8 mouse cellular contexts compared by ENCODE assay signal in genomic region chr14:20929814-20930434, GRCm38 (mm10). TPM values are rescaled to one million over a fixed set of nuclear protein-coding genes. Genes with fewer than 3 reads are reported as not detected.
DNase-seq lines count a peak whose midpoint lies in the region; ATAC-seq and TF ChIP-seq lines count a peak whose summit lies in the region.

No protein-coding gene starts in this region.

- H3K4me2 ChIP-seq in forebrain, embryonic 11.5 days (ENCODE audit: low read depth, low read length, severe bottlenecking): peak overlapping the region; percentile 77
- H3K4me2 ChIP-seq in hindbrain, embryonic 14.5 days (replicated peaks): peak overlapping the region; percentile 67
- peak overlapping the region; percentile 72 for H3K4me2 ChIP-seq in midbrain, embryonic 13.5 days (replicated peaks)
- peak overlapping the region; percentile 76 for H3K4me2 ChIP-seq in stomach, postnatal 0 days (replicated peaks; ENCODE audit: low read depth)

- H3K36me3 ChIP-seq in forebrain, embryonic 11.5 days (ENCODE audit: control insufficient read depth, insufficient read depth, low read length): no peaks in the 10 kb centered on the region
- no peaks in the 10 kb centered on the region for H3K36me3 ChIP-seq in hindbrain, embryonic 14.5 days (replicated peaks; ENCODE audit: control insufficient read depth, insufficient read depth)
- H3K36me3 ChIP-seq in midbrain, embryonic 13.5 days: no peaks in the 10 kb centered on the region
- no peaks in the 10 kb centered on the region for H3K36me3 ChIP-seq in stomach, postnatal 0 days (ENCODE audit: control insufficient read depth, insufficient read depth, low read length)

- H3K4me3 ChIP-seq in forebrain, embryonic 11.5 days (ENCODE audit: low read depth, low read length): peak overlapping the region; percentile 71
- peak overlapping the region; percentile 87 for H3K4me3 ChIP-seq in hindbrain, embryonic 14.5 days (replicated peaks; ENCODE audit: low read length)
- peak overlapping the region; percentile 80 for H3K4me3 ChIP-seq in midbrain, embryonic 13.5 days (replicated peaks)
- H3K4me3 ChIP-seq in stomach, postnatal 0 days (ENCODE audit: low read depth, low read length): peak overlapping the region; percentile 98

- H3K4me1 ChIP-seq in forebrain, embryonic 11.5 days (replicated peaks; ENCODE audit: control insufficient read depth, insufficient read depth, low read length): peaks cover 8% of the 10 kb centered on the region
- peaks cover 16% of the 10 kb centered on the region for H3K4me1 ChIP-seq in hindbrain, embryonic 14.5 days (replicated peaks; ENCODE audit: control insufficient read depth, insufficient read depth, low read length)
- H3K4me1 ChIP-seq in midbrain, embryonic 13.5 days (replicated peaks): peaks cover 18% of the 10 kb centered on the region
- peaks cover 3% of the 10 kb centered on the region; the same call in 1 of the 2 replicates for H3K4me1 ChIP-seq in stomach, postnatal 0 days (replicated peaks; ENCODE audit: control insufficient read depth, insufficient read depth)

- no peaks in the 10 kb centered on the region for H3K9me3 ChIP-seq in forebrain, embryonic 11.5 days (ENCODE audit: control insufficient read depth, low read length)
- no peaks in the 10 kb centered on the region for H3K9me3 ChIP-seq in hindbrain, embryonic 14.5 days (ENCODE audit: control insufficient read depth, low read length)
- H3K9me3 ChIP-seq in midbrain, embryonic 13.5 days: no peaks in the 10 kb centered on the region
- no peaks in the 10 kb centered on the region for H3K9me3 ChIP-seq in stomach, postnatal 0 days (ENCODE audit: control insufficient read depth, low read length)

- peak overlapping the region; percentile 70 for H3K27ac ChIP-seq in forebrain, embryonic 11.5 days (ENCODE audit: low read depth, low read length)
- H3K27ac ChIP-seq in hindbrain, embryonic 14.5 days: peak overlapping the region; percentile 83
- H3K27ac ChIP-seq in midbrain, embryonic 13.5 days: peak overlapping the region; percentile 84
- peak overlapping the region; percentile 97 for H3K27ac ChIP-seq in stomach, postnatal 0 days (replicated peaks)

- ATAC-seq in forebrain, embryonic 11.5 days (replicated peaks; ENCODE audit: low FRiP score): 0 out of 2 replicates have a peak, but pooled peaks have one; percentile 5
- peak; percentile 3; the same call in 1 of the 2 replicates for ATAC-seq in hindbrain, embryonic 14.5 days (ENCODE audit: low FRiP score)
- peak; percentile 6; the same call in 1 of the 2 replicates for ATAC-seq in midbrain, embryonic 13.5 days
- no peak for ATAC-seq in stomach, postnatal 0 days (ENCODE audit: low FRiP score, low TSS enrichment)

- no peak for TF ChIP-seq EP300 in stomach, postnatal 0 days (optimal IDR thresholded peaks at IDR 0.05)

- DNase-seq in ovary, postnatal 10 days (ENCODE audit: low spot score): peak; percentile 16
- no peak for DNase-seq in ovary, adult 18-20 months (ENCODE audit: low spot score)
- peak; percentile 7 for DNase-seq in adrenal gland, postnatal 25 days
- DNase-seq in forebrain, embryonic 11.5 days (ENCODE audit: low spot score): peak; percentile 55
- DNase-seq in hindbrain, embryonic 14.5 days (ENCODE audit: low spot score): no peak
- peak; percentile 66 for DNase-seq in liver
- DNase-seq in stomach, postnatal 0 days (ENCODE audit: low spot score): peak; percentile 58

- TF ChIP-seq CTCF in stomach, postnatal 0 days (IDR thresholded peaks at IDR 0.05; ENCODE audit: low read depth): no peak

- WGBS in forebrain, embryonic 11.5 days: 2% methylated on average over 19 of the region's 19 CpGs
- WGBS in hindbrain, embryonic 14.5 days: under 1% methylated on average over 19 of the region's 19 CpGs
- 3% methylated on average over 19 of the region's 19 CpGs for WGBS in midbrain, embryonic 13.5 days
- WGBS in stomach, postnatal 0 days: 2% methylated on average over 19 of the region's 19 CpGs

- H3K9ac ChIP-seq in forebrain, embryonic 11.5 days (ENCODE audit: low read length): peak overlapping the region; percentile 75
- H3K9ac ChIP-seq in hindbrain, embryonic 14.5 days: peak overlapping the region; percentile 84
- peak overlapping the region; percentile 79 for H3K9ac ChIP-seq in midbrain, embryonic 13.5 days (replicated peaks)
- H3K9ac ChIP-seq in stomach, postnatal 0 days (ENCODE audit: low read length): peak overlapping the region; percentile 93

- H3K27me3 ChIP-seq in forebrain, embryonic 11.5 days (ENCODE audit: control insufficient read depth, insufficient read depth, low read length): no peaks in the 10 kb centered on the region
- no peaks in the 10 kb centered on the region for H3K27me3 ChIP-seq in hindbrain, embryonic 14.5 days (ENCODE audit: control insufficient read depth, insufficient read depth, low read length)
- no peaks in the 10 kb centered on the region for H3K27me3 ChIP-seq in midbrain, embryonic 13.5 days
- no peaks in the 10 kb centered on the region for H3K27me3 ChIP-seq in stomach, postnatal 0 days (ENCODE audit: control insufficient read depth, insufficient read depth, low read length)

RNA-seq across cellular contexts. Expression of gene Vcl, which starts 0.7 kb away (rescaled TPM):
- total RNA-seq in adrenal gland, postnatal 25 days (2021): 91.6 and 100 TPM in 2 replicates
- polyA plus RNA-seq in forebrain, embryonic 11.5 days (2014; fragmentation: Nextera tagmentation; extraction: Ambion mirVana): 29.4 and 30.2 TPM in 2 replicates
- polyA plus RNA-seq in hindbrain, embryonic 14.5 days (2014; fragmentation: Nextera tagmentation; extraction: Ambion mirVana): 19.3 and 19.7 TPM in 2 replicates
- polyA plus RNA-seq in midbrain, embryonic 13.5 days (2015; fragmentation: Nextera tagmentation; extraction: Ambion mirVana): 9.7 and 11.2 TPM in 2 replicates
- polyA plus RNA-seq in stomach, postnatal 0 days (2015; fragmentation: Nextera tagmentation; extraction: Ambion mirVana): 52.0 and 54.5 TPM in 2 replicates

Comparison
In these comparisons a context has a peak if more than half of its experiments do, and no peak if none do; other contexts are left out.
1. DNase-seq: peak in ovary, postnatal 10 days (single experiment), adrenal gland, postnatal 25 days (single experiment), forebrain, embryonic 11.5 days (single experiment), liver (single experiment) and stomach, postnatal 0 days (single experiment); none in ovary, adult 18-20 months (single experiment) and hindbrain, embryonic 14.5 days (single experiment).
2. Peak in every context shown above with its lines, with median percentiles within 50 percentile points of each other: H3K27ac ChIP-seq, H3K4me2 ChIP-seq, H3K4me3 ChIP-seq and H3K9ac ChIP-seq.